Mouse (Mus musculus) spleen, postnatal 36 days (tissue): ENCODE results near the gene Tcte3.
"Not testable (repeated sequence)": the region's sequence is repeated elsewhere in the genome, so short reads cannot be mapped to it uniquely, and the experiment has no call there.

Source experiments
- DNase-seq, 2 experiments: peaks; one replicate each; pipeline ENCODE4 v3.0.0; 2022; ENCODE audit warnings: low spot score in 2 of 2, mixed read lengths in 1 of 2

The Tcte3 gene

GRCm38 (mm10) chr17:15031414-15031813, 9.9 kb downstream of the Tcte3 start:
- DNase-seq = not testable (repeated sequence)

- not testable (repeated sequence) for DNase-seq
These were observed 15.8 kb downstream of the Tcte3 start for GRCm38 (mm10) chr17:15025513-15025912.

- not testable (repeated sequence) for DNase-seq
These were observed 16.6 kb downstream of the Tcte3 start for GRCm38 (mm10) chr17:15024502-15025193.

GRCm38 (mm10) chr17:15023878-15024492, 17.3 kb downstream of the Tcte3 start:
- not testable (repeated sequence) for DNase-seq

GRCm38 (mm10) chr17:15021503-15022220, 19.6 kb downstream of the Tcte3 start:
- peak; percentile 19 to 37 for DNase-seq

- DNase-seq = not testable (repeated sequence)
These were observed 31.4 kb downstream of the Tcte3 start, which contains the start of gene Gm3435 for GRCm38 (mm10) chr17:15009706-15010413. Gm3435 (plus strand) TSS chr17:15010176.

- not testable (repeated sequence) for DNase-seq
These were observed 32.2 kb downstream of the Tcte3 start for GRCm38 (mm10) chr17:15009088-15009487.

- DNase-seq = not testable (repeated sequence)
These were observed 41.2 kb downstream of the Tcte3 start for GRCm38 (mm10) chr17:15000047-15000446.

GRCm38 (mm10) chr17:14994140-14994539, 47.1 kb downstream of the Tcte3 start:
- not testable (repeated sequence) for DNase-seq

GRCm38 (mm10) chr17:14993139-14993832, 48.0 kb downstream of the Tcte3 start:
- DNase-seq = not testable (repeated sequence)

- DNase-seq = not testable (repeated sequence)
These were observed 48.7 kb downstream of the Tcte3 start for GRCm38 (mm10) chr17:14992522-14993138.

GRCm38 (mm10) chr17:14990116-14990702, 51.1 kb downstream of the Tcte3 start:
- not testable (repeated sequence) for DNase-seq

- DNase-seq = not testable (repeated sequence)
These were observed 62.8 kb downstream of the Tcte3 start, which contains the start of the genes 9030025P20Rik and Gm3417 for GRCm38 (mm10) chr17:14978362-14979038. 9030025P20Rik (plus strand) TSS chr17:14978468. Gm3417 (minus strand) TSS chr17:14978790.

- DNase-seq = not testable (repeated sequence)
These were observed 63.4 kb downstream of the Tcte3 start for GRCm38 (mm10) chr17:14977718-14978361.
